Mouse (Mus musculus): ENCODE measurements around the gene Chd6.

- TF ChIP-seq CTCF (IDR thresholded peaks at IDR 0.05; ENCODE audit: control insufficient read depth, insufficient read depth, low read length) (no peak), POLR2A (IDR thresholded peaks at IDR 0.05; ENCODE audit: borderline replicate concordance, control insufficient read depth, low read depth, low read length) (no peak)
Observed at GRCm38 (mm10) chr2:160916714-160917113, 192.2 kb downstream of the Chd6 start.

Measured in bone marrow, adult 2 months (tissue).